Mouse (Mus musculus): ENCODE data around the gene Prkca.
A peak's percentile ranks its signal among the peaks of the same experiment; 100 is the strongest.

Prkca gene

DNA sequence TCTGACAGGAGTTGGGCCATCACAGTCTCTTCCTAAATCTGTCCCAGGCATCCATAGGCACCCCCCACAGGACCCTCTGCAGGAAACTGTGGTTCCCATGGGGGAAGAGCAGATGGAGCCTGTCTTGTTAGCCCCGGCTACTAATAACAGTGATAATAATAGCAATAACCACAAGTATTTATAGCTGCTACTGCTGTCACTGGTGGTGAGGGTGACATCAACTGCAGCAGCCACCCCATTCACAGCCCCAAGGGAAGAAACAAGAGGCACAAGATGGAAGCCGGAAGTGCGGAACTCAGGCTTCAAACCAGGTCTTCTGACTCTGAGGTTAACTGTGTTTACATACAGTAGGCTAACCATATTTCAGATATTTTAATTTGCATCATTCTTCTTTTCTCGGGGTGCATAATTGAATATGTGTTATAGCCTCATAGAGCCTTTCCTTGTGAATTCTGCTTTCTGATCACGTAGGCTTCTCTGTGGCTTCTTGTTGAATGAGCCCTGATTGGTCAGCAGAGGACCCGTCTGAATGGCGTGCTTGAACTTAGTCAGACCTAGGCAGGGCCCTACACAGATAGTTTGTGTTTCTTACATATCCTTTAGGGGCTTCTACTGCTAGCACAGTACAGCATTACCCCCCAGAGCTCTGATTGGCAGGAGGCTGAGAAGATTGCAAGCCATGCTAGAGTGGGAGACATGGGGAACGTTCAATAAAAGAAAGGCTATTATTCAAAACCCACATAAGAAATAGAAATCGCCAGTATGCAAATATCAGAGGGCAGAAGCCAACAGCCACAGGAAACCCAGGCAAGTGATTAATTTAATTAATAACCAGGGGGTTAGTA lies 189.5 kb downstream of the Prkca start:
- DNase-seq: no peak

GRCm38 (mm10) chr11:108152591-108152990 lies 191.1 kb downstream of the Prkca start:
- no peak for DNase-seq

GRCm38 (mm10) chr11:108150410-108150809 lies 193.3 kb downstream of the Prkca start:
- DNase-seq: no peak

DNA sequence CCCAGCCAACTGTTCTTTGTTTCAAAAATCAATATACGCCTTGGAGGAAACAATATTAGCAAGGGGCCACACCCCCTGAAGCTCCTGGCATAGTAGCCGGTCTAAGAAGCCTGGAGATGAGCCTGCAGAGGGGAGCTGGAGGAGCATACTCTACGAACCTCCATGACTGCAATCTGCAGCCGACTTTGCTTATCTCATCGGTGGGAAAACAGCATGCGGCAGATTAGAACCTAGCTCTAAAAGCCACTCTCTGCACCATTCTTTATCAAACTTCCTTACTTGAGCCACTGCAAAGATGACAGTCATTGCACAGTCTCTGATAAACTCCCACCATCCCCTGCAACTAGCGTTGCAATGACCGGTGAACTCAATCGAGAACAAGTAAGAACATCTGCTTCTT lies 194.5 kb downstream of the Prkca start:
- DNase-seq: no peak

DNA sequence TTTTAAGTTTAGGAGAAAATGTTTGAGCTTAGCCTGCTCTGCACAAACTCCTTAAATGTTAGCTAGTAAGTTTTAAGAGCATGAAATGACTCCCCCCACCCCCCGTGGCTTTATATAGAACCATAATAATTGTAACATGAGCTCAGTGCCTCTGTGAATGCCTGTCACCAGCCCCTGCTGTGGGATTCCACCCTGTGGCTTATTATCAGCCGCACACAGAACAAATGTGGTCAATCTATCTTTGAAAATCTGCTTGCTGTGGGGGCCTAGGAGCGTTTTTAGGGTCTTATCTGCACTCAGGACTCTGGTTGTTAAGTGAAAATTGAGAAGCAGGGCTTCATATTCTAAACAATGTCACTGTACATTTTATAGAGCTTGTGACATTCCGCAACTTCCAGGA lies 195.2 kb downstream of the Prkca start:
- no peak for DNase-seq

DNA sequence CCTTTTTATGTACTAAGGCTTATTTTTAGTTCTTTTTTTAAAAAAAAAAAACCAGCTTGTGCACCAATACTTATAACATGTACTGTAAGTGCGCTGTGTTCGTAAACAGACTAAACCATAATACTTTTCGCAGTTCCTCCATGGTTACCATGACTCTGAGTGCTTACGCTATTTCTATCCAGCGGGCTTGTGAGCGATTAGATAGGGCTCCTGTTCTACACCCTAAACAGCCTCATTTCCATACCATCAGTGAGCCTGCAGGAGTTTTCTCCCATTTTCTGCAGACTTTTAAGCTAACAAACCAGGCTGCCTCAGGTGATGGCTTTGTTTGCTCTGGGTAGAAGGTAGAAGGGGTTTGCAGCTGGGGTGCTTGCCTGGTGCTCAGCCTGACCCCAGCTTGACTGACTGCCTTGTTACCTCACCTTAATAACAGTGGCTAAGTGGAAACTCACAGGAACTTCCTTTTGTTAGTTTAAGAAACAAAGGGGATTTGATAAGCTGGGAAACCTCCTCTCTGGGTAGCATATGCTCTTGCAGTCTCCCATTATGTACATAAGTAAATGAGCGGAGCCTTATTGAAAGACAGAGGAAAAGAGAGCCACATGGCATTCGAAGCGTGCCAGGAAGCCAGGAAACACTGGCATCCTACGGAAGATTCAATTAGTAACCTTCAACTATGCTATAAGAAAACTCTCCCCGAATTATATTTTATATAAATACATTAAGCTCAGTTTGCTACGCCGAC lies 197.8 kb downstream of the Prkca start:
- DNase-seq: no peak

- no peak for DNase-seq
Observed at GRCm38 (mm10) chr11:108145128-108145527, 198.6 kb downstream of the Prkca start.

DNA sequence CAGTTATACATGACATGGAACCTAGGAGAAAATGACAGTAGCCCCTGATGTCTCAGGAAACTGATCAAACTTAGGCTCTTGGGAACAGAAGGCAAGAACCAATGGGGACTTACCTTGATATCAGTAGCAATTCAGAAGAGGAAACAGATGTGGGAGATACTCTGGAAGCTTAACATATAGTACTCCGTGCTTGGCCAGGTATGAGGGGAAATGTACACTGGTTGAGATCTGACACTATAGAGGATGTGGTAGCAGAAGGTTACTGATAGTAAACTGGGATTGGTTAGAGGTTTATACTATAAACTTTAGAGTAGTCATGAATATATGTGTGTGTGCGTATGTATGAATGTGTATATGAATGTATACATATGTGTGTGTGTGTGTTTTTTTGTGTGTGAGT lies 200.0 kb downstream of the Prkca start:
- DNase-seq: no peak

GRCm38 (mm10) chr11:108140028-108140427 lies 203.7 kb downstream of the Prkca start:
- DNase-seq: no peak

DNA sequence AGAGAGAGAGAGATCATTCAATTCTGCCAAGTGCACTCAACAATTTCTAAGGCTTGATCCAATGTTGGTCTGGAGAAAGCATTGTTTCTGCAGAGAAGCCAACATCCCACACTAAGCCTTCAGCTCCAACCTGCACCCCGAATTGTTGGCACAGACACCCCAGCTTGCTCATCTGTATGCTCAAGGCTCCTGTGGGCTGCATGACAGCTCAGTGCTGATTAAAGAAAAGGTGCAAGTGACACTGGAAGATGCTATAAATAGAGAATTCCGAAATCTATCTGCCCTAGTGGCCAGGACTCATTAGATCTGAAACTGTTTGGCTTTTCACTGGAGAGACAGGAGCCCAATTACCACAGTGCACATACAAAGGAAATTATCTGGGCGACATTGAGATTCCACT lies 207.4 kb downstream of the Prkca start:
- DNase-seq: no peak

- no peak for DNase-seq
Observed at GRCm38 (mm10) chr11:108135407-108136159, 208.1 kb downstream of the Prkca start.

- peak; percentile 34 for DNase-seq
Observed at GRCm38 (mm10) chr11:108128593-108128992, 215.1 kb downstream of the Prkca start.

DNA sequence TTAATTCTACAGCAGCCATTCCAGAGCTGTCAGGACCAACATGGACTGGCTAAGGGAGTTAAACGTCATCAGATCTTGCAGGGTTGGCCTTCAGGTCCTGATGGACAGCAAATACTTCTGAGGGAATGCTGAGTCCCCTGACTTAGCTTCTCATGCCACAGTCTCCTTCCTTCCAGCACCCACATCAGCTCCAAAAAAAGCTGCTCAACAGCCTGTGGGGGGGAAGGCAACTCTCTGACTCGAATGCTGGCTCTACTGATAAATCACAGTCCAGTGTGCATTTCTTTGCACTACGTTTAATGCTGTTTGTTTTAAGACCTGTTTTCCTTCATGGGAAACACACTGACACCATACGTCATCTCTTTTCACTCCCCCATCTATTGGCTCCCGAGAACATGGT lies 215.8 kb downstream of the Prkca start:
- no peak for DNase-seq

GRCm38 (mm10) chr11:108122486-108122885 lies 221.2 kb downstream of the Prkca start:
- no peak for DNase-seq

GRCm38 (mm10) chr11:108120708-108121107 lies 223.0 kb downstream of the Prkca start:
- DNase-seq: no peak

DNA sequence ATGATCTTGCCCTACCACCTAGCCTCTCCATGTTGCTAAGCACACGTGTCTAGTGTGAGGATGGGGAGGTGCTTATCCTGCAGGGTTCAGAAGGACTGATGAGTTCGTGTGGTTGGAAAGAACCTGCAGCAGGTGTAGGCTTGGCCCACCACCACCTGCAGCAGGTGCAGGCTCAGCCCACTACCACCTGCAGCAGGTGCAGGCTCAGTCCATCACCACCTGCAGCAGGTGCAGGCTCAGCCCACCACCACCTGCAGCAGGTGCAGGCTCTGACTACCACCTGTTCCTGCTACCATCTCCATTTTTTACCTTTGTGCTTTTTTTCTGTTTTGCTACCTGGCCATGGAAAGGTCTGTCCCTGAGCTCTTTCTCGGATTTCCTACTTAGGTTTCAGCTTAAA lies 223.9 kb downstream of the Prkca start:
- DNase-seq: no peak

DNA sequence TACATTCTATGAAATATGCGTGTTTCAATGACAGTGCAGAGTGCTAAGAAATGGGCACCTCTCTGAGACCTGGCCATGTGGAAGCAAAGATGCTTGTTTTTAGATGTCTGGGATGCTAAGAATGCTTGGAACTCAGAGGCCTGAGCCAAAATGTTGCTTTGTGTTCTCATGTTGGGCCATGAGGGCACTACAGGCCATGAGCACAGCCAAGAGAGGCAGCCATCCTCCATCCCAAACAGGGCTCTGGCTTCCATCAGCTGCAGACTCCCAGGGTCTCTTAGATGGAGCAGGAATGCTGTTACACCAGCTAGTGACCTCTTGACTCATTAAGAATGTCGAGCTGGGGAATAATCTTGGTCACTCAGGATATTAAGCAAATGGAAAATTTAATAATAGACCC lies 224.9 kb downstream of the Prkca start:
- DNase-seq: no peak

DNA sequence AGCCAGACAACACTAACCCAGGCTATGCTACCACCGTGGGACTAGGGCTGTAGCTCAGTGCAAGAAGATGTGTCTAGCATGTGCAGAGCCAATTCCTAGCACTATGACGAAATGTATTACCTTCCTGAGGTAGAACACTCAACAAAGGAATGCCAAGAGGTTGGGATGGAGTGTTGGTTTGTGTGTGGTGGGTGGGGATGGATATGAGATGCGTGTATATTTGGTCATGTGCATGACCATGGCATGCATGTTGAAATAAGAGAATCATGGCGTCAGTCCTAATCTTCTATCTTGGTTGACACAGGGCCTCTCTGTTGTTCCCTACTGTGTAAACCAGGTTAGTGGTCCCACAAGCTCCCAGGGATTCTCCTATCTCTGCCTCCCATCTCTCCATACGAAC lies 225.5 kb downstream of the Prkca start:
- no peak for DNase-seq

- DNase-seq: no peak
Observed at GRCm38 (mm10) chr11:108117360-108118050, 226.2 kb downstream of the Prkca start.

DNA sequence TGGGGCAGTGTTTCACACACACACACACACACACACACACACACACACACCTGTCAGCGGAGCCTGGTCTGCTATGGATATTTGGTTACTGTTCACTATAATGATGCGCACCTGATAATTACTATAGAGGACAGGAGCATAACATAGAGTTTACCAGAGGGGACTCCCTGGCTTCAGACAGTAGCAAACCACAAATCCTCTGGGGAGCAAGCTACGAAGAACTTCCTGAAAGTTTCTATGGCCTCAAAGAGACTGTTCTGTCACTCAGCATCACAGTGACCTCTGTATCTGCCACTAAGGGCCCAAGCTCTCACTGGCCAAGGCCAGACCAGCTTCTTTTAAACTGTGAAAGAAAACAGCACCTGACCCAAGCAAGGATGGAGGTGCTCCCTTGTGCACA lies 229.6 kb downstream of the Prkca start:
- DNase-seq: no peak

DNA sequence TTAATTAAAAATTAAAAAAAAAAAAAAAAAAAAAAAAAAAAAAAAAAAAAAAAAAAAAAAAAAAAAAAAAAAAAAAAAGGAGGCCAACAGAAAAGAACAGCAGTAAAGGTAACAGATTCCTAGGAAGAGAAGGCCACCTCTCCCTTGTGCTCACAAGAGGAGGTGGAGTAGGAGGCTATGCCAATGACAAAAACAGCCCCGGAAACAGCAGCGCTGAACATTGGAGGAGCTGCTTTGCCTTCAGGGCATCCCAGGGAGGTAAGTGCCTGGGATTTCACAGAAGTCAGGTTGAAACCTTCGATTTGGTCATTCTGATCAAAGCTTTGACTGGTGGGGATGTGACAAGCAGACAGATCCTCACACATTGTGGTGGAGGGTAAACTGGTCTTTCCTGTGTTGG lies 231.3 kb downstream of the Prkca start:
- DNase-seq: no peak

DNA sequence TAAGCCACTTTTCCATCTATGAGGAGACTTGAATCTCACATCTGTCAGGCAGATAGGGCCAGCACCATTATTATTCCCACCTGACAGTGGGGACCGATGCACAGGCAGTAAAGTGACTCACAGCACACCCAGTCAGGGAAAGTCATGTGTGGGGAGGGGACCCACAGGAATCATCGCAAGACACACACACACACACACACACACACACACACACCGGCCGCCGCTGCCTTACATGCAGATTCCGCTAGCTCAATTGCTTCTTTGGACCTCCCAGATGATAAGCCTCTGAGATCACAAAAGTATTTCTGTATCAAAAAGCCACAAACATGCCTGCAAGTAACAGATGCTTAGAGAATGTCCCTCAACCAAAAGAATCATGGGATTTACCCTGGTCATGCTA lies 239.6 kb downstream of the Prkca start:
- no peak for DNase-seq
